Comparison of ENCODE assay signal across 8 mouse cellular contexts in the genomic region with DNA sequence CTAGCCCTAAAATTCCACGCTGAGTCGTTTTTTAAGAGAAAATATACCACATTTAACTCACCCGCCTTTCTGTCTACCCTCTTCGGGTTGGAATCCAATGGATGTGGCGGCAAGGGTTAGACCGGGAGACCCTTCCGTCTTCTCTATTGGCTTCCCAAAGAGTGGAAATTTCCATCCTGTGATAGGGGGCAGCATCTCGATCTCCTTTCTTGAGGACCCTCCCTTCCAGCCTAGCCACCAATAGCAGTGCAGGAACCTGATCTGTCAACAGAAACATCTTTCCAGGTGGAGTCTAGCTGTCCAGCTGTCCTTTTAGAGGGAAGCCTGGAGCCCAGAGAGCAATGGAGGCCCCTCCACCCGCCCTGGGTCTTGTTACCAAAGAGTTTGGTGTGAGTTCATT. TPM values are rescaled to one million over a fixed set of nuclear protein-coding genes. Genes with fewer than 3 reads are reported as not detected.
DNase-seq lines count a peak whose midpoint lies in the region; ATAC-seq lines count a peak whose summit lies in the region.

A gene (minus strand): TSS at position 163 of the 400 bp plus-strand sequence.

- H3K4me3 ChIP-seq in erythroblast, embryonic 14.5 days (replicated peaks) = peak within 1 kb of the TSS; percentile 53
- H3K4me3 ChIP-seq in forebrain, embryonic 13.5 days = peak within 1 kb of the TSS; percentile 28
- peak within 1 kb of the TSS; percentile 34 for H3K4me3 ChIP-seq in hindbrain, embryonic 12.5 days
- H3K4me3 ChIP-seq in midbrain, embryonic 12.5 days = peak within 1 kb of the TSS; percentile 34

- WGBS in forebrain, embryonic 13.5 days = 57% methylated on average over 9 of the region's 9 CpGs
- 59% methylated on average over 9 of the region's 9 CpGs for WGBS in hindbrain, embryonic 12.5 days
- WGBS in midbrain, embryonic 12.5 days = 69% methylated on average over 9 of the region's 9 CpGs

- DNase-seq in spleen, postnatal 4 days (ENCODE audit: low spot score in 2 of 2) = no peak
- no peak for DNase-seq in frontal cortex, postnatal 25 days (ENCODE audit: low spot score in 2 of 2)
- DNase-seq in frontal cortex, adult 2 months (ENCODE audit: extremely low spot score in 1 of 2, low spot score in 1 of 2) = no peak

- H3K27ac ChIP-seq in forebrain, embryonic 13.5 days = no peak within 1 kb of the TSS
- 0 out of 2 replicates have a peak within 1 kb of the TSS, but pooled peaks have one; percentile 12 for H3K27ac ChIP-seq in hindbrain, embryonic 12.5 days
- no peak within 1 kb of the TSS for H3K27ac ChIP-seq in midbrain, embryonic 12.5 days (replicated peaks)

- peaks cover 22% of the 10 kb centered on the region for H3K9me3 ChIP-seq in erythroblast, embryonic 14.5 days (ENCODE audit: control insufficient read depth, low read length)
- peaks cover 24% of the 10 kb centered on the region; the same call in 1 of the 2 replicates for H3K9me3 ChIP-seq in forebrain, embryonic 13.5 days (replicated peaks)
- peaks cover 10% of the 10 kb centered on the region; the same call in 1 of the 2 replicates for H3K9me3 ChIP-seq in hindbrain, embryonic 12.5 days (replicated peaks)
- peaks cover 10% of the 10 kb centered on the region; the same call in 1 of the 2 replicates for H3K9me3 ChIP-seq in midbrain, embryonic 12.5 days

- no peaks in the 10 kb centered on the region for H3K36me3 ChIP-seq in erythroblast, embryonic 14.5 days (ENCODE audit: control insufficient read depth)
- H3K36me3 ChIP-seq in forebrain, embryonic 13.5 days (ENCODE audit: poor library complexity, severe bottlenecking) = no peaks in the 10 kb centered on the region
- no peaks in the 10 kb centered on the region for H3K36me3 ChIP-seq in hindbrain, embryonic 12.5 days
- no peaks in the 10 kb centered on the region for H3K36me3 ChIP-seq in midbrain, embryonic 12.5 days

- H3K4me1 ChIP-seq in erythroblast, embryonic 14.5 days (ENCODE audit: control insufficient read depth) = no peaks in the 10 kb centered on the region
- 0 out of 2 replicates have a peak, but pooled peaks cover 16% of the 10 kb centered on the region for H3K4me1 ChIP-seq in forebrain, embryonic 13.5 days
- H3K4me1 ChIP-seq in hindbrain, embryonic 12.5 days = no peaks in the 10 kb centered on the region
- H3K4me1 ChIP-seq in midbrain, embryonic 12.5 days = no peaks in the 10 kb centered on the region

- ATAC-seq in erythroblast, adult 5-6 weeks (replicated peaks; ENCODE audit: low FRiP score, poor library complexity, severe bottlenecking) = no peak
- ATAC-seq in forebrain, embryonic 13.5 days = no peak
- ATAC-seq in hindbrain, embryonic 12.5 days (ENCODE audit: low FRiP score) = no peak
- ATAC-seq in midbrain, embryonic 12.5 days (ENCODE audit: low FRiP score, low read depth) = no peak

- no peak within 1 kb of the TSS; the same call in 1 of the 2 replicates for H3K9ac ChIP-seq in forebrain, embryonic 13.5 days
- 0 out of 2 replicates have a peak within 1 kb of the TSS, but pooled peaks have one; percentile 14 for H3K9ac ChIP-seq in hindbrain, embryonic 12.5 days
- no peak within 1 kb of the TSS; the same call in 1 of the 2 replicates for H3K9ac ChIP-seq in midbrain, embryonic 12.5 days (replicated peaks)

- H3K4me2 ChIP-seq in forebrain, embryonic 13.5 days = peak within 1 kb of the TSS; percentile 56
- peak within 1 kb of the TSS; percentile 57 for H3K4me2 ChIP-seq in hindbrain, embryonic 12.5 days (replicated peaks)
- peak within 1 kb of the TSS; percentile 49 for H3K4me2 ChIP-seq in midbrain, embryonic 12.5 days (replicated peaks)

- peaks cover 28% of the 10 kb centered on the region for H3K27me3 ChIP-seq in erythroblast, embryonic 14.5 days (ENCODE audit: control insufficient read depth)
- peaks cover 16% of the 10 kb centered on the region; the same call in 1 of the 2 replicates for H3K27me3 ChIP-seq in forebrain, embryonic 13.5 days
- no peaks in the 10 kb centered on the region for H3K27me3 ChIP-seq in hindbrain, embryonic 12.5 days
- peaks cover 17% of the 10 kb centered on the region; the same call in 1 of the 2 replicates for H3K27me3 ChIP-seq in midbrain, embryonic 12.5 days

RNA-seq across cellular contexts. Expression of the gene that starts here (rescaled TPM):
- 0.01 TPM in 1 of 2 replicates, not detected in the other for polyA plus RNA-seq in erythroblast, embryonic 14.5 days (2012)
- total RNA-seq in erythroblast, adult 5-6 weeks (2015; ENCODE audit: low replicate concordance) = not detected in 2 replicates
- total RNA-seq in erythroblast, adult 5-6 weeks (2017; ENCODE audit: low replicate concordance) = not detected in 2 replicates
- polyA plus RNA-seq in forebrain, embryonic 13.5 days (2015; fragmentation: Nextera tagmentation; extraction: Ambion mirVana) = 2.7 and 3.2 TPM in 2 replicates
- polyA plus RNA-seq in hindbrain, embryonic 12.5 days (2016; fragmentation: Nextera tagmentation; extraction: Ambion mirVana) = 29.1 and 37.5 TPM in 2 replicates
- 14.2 and 17.3 TPM in 2 replicates for polyA plus RNA-seq in midbrain, embryonic 12.5 days (2016; fragmentation: Nextera tagmentation; extraction: Ambion mirVana)
- 1.3 and 1.8 TPM in 2 replicates for polyA plus RNA-seq in frontal cortex, adult 2 months (2012; rRNA removed)
